Mouse (Mus musculus): Measurements from ENCODE around the gene Gdpd5.
"Not testable (repeated sequence)": the region's sequence is repeated elsewhere in the genome, so short reads cannot be mapped to it uniquely, and the experiment has no call there.

Gdpd5 gene

DNA sequence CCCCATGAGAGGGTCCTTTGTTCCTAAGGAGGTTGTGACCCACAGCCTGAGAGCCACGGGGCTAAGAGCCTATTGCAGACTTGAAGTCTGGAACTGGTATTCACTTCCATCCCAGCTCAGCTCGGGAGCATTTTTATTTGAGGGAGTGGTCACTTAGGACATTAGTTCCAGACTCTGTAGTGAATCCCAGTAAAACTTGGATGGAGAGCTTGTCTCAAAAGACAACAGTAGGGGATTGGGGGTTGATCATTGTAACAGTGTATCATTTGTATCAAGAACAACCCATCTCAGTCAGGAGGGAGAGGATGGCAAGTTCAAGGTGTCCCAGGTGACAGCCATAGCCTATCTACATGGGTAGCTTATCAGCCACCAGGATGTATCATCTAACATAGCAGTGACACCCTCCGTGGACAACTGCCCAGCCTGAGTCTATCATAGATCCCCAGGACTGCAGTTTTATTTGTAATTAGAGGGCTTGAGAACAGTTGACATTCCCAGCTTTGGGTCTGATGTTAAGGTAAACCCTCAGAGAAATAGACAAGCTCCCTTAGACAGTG lies 95.4 kb downstream of the Gdpd5 start:
- DNase-seq (ENCODE audit: low spot score): no peak

DNA sequence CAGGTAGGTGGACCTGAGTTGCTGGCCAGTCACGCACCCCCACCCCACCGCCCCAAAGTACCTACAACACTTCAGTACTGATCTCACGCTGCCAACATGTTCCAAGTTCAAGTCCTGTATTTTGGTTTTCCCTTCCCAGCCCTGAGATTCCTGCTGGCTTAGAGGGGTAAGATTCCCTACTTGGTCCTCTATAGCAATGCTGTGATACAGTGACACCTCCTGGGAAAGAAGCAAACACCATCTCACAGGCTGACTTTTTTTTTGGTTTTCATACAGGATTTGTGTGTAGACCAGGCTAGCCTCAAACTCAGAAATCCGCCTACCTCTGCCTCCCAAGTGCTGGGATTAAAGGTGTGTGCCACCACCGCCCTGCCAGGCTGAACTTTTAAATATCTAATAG lies 96.0 kb downstream of the Gdpd5 start:
- peak; percentile 40 for DNase-seq (ENCODE audit: low spot score)

DNA sequence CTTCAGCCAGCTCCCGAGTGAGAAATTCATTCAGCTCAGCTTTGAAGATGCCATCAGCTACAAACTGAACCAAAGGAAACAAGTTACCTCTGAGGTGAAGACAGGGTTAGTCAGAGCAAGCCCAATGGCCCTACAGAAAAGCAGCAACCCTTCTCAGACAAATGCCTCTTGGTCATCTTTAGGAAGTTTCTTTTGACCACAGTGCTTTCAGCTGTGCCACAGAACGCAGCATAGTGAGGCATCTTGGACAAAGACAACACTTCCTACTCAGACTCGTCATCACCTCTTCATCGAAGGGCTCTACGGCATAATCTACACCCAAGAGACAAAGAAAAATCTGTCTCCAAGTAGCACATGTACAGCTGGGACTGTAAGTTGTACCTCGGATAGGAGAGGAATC lies 101.4 kb downstream of the Gdpd5 start:
- DNase-seq (ENCODE audit: low spot score): no peak

DNA sequence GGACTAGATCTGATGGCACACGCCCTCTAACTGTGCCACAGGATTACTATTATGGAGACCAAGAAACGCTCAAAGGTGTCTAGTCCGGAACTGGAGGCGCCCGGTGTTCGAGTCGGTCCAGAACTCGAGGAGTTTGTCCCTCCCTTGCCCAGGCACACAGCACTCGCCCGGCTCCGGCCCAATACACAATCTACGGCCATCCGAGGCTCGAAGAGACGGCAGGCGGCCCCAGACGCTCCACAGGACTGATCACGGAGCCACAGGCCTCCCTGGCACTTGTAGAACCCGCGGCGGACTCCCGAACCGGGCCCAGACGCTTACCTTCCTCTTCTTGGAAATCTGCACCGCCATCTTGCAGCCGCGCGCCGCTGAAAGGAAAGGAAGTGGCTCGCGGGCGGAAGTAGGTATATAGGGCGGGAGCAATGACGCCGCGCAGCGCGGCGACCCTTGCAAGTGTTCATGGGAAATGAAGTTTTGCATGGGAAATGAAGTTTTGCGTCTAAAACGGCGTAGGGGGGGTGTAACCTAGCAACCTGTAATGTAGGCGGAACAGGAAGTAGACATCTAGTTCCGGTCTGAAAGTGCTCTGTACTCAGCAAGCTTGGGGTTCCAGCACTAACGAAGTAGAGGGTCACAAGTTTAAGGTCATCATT lies 102.2 kb downstream of the Gdpd5 start, which contains the start of gene Rps3:
Rps3 (minus strand) TSS at position 468 of the 653 bp plus-strand sequence.
- DNase-seq (ENCODE audit: low spot score): peak; percentile 97

DNA sequence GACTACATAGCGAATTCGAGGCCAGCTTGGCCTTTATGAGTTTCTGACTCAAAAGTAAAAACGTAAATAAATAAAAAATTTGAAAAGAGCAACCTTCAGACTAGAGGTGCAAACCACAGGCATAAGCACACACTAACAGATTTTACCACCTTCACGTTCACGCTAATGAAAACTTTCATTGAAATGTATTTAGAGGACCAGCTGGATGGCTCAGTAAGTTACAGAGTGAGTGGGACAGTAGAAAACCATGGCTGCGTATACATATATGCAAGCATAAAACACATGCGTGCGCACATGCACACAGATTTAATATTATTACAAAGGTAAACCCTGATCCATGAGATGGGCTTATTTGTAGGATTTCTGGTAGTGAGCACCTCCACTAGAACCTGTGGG lies 102.7 kb downstream of the Gdpd5 start:
- no peak for DNase-seq (ENCODE audit: low spot score)

DNA sequence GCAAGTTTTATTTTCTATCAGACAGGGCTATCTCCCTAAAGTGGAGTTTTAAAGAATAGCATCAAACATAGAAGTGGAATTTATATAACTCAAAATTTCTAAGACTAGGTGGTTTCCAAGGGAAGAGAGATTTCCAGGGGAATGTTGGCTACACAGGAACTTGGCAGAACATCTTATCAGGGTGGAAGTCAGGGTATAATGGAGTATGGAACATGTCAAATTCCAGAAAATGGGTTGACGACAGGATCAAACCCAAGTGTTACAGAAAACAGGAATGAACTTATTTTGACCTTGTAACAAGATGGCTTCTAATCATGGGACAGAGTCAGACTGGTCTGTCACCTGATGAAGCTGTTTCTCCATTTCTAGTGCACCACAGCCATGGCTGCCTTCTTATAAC lies 103.5 kb downstream of the Gdpd5 start:
- DNase-seq (ENCODE audit: low spot score): no peak

DNA sequence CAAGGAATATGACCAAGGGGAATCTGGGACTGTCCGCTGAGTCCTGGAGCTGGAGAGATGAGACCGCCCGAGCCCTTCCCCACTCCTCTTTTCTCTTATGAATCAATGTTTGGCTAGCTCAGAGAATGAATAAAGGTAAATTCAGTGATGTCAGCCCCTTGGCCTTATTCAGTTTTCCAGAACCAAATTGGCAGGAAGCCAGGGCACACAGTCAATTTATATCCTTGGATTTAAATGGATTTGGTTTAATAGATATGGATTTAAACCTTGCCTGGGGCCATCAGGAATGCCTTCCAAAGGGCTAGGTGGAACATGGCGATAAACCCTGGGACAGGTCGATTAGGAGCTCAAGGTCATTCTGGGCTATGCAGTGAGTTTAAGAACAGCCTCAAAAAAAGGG lies 108.5 kb downstream of the Gdpd5 start:
- DNase-seq (ENCODE audit: low spot score): peak; percentile 53

DNA sequence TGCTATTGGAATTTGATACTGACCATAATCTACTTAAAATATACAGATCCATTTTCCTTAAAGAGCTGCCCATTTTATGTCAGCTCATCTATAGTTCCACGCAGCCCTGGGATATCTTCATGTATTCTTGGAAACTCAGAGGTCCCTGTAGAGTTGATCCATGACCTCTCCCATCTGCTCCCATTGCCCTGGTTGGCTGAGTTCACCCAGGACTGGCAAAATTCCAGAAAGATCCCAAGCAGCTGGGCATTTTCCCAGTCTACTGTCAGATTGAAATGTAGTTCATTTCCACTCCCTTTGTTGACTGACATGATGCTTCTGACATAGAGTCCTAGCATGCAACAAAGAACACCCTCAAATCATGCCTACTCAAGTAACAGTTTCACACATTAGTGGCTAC lies 117.9 kb downstream of the Gdpd5 start:
- no peak for DNase-seq (ENCODE audit: low spot score)

DNA sequence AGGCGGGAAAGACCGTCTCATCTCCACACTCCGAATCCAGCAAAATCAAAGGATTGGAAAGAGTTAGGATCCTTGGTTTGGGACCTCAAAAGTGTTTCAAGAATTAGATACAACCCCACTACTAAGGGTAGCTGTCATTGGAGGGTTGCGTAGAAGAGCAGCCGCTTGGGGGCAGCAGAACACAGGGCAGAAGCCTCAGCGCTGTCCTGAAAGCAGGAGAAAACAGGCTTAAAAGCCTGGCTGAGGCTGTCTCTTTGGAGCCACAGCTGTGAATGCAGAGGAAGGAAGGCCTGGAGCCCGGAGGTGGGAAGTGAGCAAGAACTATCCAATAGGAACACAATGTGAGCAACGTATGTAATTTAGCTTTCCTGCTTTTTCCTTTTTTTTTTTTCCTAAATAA lies 119.0 kb downstream of the Gdpd5 start:
- DNase-seq (ENCODE audit: low spot score): peak; percentile 78

DNA sequence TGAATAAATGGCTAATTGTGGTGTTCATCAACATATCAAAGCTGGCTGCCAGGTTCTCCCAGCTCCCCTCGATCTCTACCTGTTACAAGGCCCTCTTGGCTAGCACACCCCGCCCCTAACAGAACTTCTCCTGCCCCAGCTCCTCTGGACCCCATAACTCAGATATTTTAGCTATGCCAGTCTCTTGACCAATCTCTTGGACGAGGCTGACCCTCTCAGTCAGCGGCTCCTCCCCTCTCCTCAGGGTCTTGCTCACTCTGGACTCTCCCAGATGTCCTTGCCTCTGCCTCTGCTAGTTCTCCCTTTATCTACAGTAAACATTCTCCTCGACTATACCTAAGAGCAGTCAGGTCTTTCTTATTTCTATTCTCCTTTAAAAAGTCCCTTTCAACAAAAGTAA lies 119.4 kb downstream of the Gdpd5 start:
- DNase-seq (ENCODE audit: low spot score): no peak

DNA sequence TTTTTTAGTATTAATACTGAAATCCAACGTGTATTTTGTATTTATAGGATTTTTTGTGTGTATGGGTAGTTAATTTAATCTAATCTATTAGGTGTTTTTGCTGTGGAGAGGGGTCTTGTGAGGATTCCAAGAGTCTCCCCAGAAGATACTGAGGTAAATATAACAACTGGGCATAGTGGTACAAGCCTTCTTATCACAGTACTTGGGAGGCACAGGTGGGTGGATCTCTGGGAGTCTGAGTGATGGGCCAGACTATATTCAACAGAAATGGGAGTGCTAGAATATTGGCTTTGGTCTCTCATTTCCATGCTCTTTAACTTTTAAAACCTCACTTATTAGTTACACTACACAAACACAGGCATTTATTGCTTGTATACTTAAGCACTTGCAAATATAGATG lies 119.9 kb downstream of the Gdpd5 start:
- DNase-seq (ENCODE audit: low spot score): no peak

DNA sequence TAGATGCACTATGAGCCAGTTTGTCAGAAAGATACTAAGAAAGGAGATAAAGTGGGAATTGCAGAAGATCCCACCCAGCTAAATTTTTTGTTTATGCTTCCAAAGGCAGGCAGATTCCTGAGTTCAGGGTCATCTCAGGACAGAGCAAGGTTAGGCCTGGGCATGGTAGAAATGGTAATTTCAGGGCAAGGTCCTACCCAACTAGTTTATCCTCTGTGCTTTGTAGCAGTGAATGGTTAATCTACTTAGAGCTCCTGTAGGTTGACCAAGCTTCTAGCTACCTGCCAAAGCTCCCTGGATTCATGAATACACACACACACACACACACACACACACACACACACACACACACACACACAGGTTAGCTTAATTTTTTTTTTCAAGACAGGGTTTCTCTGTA lies 123.3 kb downstream of the Gdpd5 start:
- no peak for DNase-seq (ENCODE audit: low spot score)

DNA sequence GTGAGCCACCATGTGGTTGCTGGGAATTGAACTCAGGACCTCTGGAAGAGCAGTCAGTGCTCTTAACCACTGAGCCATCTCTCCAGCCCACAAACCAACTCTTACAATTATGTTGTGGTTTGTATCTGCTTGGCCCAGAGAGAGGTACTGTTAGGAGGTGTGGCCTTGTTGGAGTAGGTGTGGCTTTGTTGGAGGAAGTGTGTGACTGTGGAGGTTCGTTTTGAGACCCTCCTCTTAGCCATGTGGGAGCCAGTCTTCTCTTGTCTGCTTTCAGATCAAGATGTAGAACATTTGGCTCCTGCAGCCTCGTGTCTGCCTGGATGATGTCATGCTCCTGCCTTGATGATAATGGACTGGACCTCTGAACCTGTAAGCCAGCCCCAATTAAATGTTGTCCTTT lies 127.0 kb downstream of the Gdpd5 start:
- DNase-seq (ENCODE audit: low spot score): not testable (repeated sequence)

DNA sequence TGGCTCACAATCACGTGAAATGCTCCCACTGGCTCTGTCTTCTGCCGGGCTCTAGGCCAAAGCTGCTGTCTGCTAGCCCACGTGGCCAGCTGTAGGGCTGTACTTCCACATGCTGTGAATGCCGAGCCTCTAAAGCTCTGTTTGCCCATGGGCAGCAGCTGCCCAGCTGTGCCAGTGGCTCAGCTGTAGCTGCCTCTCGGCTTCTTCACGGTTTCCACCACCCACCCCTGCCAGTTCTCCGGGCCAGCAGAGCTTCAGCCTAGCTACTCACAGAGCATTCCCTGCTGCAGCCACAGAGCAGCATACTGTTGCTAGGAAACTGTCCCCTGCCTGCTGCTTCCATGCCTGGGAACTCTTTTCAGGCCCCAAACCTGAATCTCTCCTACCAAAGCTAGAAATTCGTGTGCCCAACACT lies 128.9 kb downstream of the Gdpd5 start:
- DNase-seq (ENCODE audit: low spot score): peak; percentile 83

Measured in MN1 (cell line).